Mouse (Mus musculus) lung, postnatal 0 days (tissue): Measurements from ENCODE around the gene Acvr1.

Source experiments
- CTCF ChIP-seq: IDR thresholded peaks from 2 replicates; pipeline ENCODE4 v1.5.1; 2016; ENCODE audit warnings: antibody characterized with exemption, mild to moderate bottlenecking
- EP300 ChIP-seq: IDR thresholded peaks from 2 replicates; pipeline ENCODE4 v1.6.1; 2016; ENCODE audit warnings: antibody characterized with exemption, mild to moderate bottlenecking, control low read depth

DNA sequence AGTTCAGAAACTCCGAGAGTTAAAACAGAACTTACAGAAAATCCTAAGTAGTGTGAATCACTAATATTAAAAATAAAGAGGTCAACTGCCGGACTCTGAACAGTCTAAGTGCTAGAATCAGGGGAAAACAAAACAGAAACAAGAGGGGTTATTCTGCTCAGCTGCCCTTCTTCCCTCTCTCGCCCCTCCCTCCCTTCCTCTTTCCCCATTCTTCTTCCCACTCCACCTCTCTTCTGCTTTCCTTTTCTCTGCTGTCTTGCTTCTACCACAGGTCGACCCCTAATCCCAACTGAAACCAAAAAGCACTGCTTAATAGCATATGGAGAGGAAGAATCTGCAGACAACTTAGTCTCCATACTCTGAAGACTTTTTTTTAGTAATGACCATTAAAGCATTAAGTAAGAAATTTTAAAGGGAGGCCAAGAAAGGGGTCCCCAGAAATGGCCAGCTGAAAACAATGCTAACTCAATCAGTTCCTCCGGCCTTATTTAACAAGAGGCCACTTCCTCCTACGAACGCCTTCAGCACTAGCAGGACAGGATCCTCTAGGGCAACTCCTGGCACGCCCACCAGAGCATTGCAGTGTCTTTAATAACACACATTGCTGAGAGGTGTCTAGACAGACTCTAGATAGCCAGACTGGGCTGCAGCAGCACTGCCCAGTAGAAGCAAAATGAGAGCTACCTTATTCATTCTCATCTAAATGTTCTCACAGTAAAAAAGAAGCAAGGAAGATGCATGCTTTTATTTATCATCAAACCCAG lies 70.1 kb downstream of the Acvr1 start:
- TF ChIP-seq EP300 (no peak), CTCF (no peak)
